Mouse (Mus musculus) midbrain, embryonic 12.5 days (tissue): ENCODE measurements around the gene Frmd4b. TPM values are rescaled to one million over a fixed set of nuclear protein-coding genes. Genes with fewer than 3 reads are reported as not detected.
A peak's percentile ranks its signal among the peaks of the same experiment; 100 is the strongest.
"Not testable (repeated sequence)": the region's sequence is repeated elsewhere in the genome, so short reads cannot be mapped to it uniquely, and the experiment has no call there.

Source experiments
- ATAC-seq: fragments of 200-750 bp; cut with Nextera tagmentation; 2 replicates; pipeline ENCODE4 v1.8.0; 2017; ENCODE audit warnings: low read depth, moderate TSS enrichment, moderate library complexity; ENCODE audit not compliant: low FRiP score
- H3K27ac ChIP-seq: fragments of 300-500 bp; sonication (generic); replicated peaks from 2 replicates; pipeline ENCODE4 v1.5.1; 2016; ENCODE audit warnings: mild to moderate bottlenecking
- H3K27me3 ChIP-seq: fragments of 300-500 bp; sonication (generic); 2 replicates; pipeline ENCODE4 v1.6.1; 2016; ENCODE audit warnings: mild to moderate bottlenecking
- H3K36me3 ChIP-seq: fragments of 300-500 bp; sonication (generic); 2 replicates; pipeline ENCODE4 v1.6.1; 2016
- H3K4me1 ChIP-seq: fragments of 300-500 bp; sonication (generic); 2 replicates; pipeline ENCODE4 v1.6.1; 2016
- H3K4me2 ChIP-seq: fragments of 300-500 bp; sonication (generic); replicated peaks from 2 replicates; pipeline ENCODE4 v1.6.1; 2016; ENCODE audit warnings: mild to moderate bottlenecking, moderate library complexity
- H3K4me3 ChIP-seq: fragments of 300-500 bp; sonication (generic); 2 replicates; pipeline ENCODE4 v1.5.1; 2016; ENCODE audit warnings: mild to moderate bottlenecking
- H3K9ac ChIP-seq: fragments of 300-500 bp; sonication (generic); replicated peaks from 2 replicates; pipeline ENCODE4 v1.6.1; 2016; ENCODE audit warnings: mild to moderate bottlenecking, moderate library complexity
- H3K9me3 ChIP-seq: fragments of 300-500 bp; sonication (generic); 2 replicates; pipeline ENCODE4 v1.6.1; 2016; ENCODE audit warnings: mild to moderate bottlenecking
- WGBS: fragments of 180-500 bp; shearing (Covaris S2); methylation state at CpG from one replicate; pipeline ENCODE4 v1.1.7; 2016; 5-methylcytosine and 5-hydroxymethylcytosine counted together
- polyA plus RNA-seq: library from polyadenylated mRNA; unstranded; fragments of >200 nt; fragmentation: Nextera tagmentation; extraction: Ambion mirVana; gene quantifications from 2 replicates; pipeline ENCODE4 v1.2.1, GENCODE M21; 2016

The Frmd4b gene
- polyA plus RNA-seq, 1 experiment from 2014 or later = 33.8 TPM

DNA sequence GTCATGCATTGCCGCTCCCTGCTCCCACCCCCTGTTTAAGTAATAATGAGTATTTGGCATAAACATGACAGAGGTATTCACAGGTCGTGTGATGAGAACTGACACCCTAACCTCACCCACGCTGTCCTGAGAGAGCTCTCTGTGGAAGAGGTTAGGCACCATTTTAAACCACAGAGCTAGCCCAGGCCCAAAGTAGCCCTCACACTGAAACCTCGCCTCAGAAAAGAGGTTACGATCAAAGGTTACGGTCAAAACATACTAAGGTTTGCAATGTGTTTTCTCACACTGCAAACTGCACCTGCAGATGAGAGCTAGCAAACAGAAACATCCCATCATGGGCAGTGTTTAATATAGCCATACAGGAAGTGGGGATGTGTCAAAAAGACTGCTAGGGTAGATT, 230.0 kb downstream of the Frmd4b start:
- Histone ChIP-seq H3K9ac (no peak overlapping the region), H3K27ac (no peak overlapping the region), H3K4me2 (no peak overlapping the region), H3K27me3 (no peaks in the 10 kb centered on the region), H3K9me3 (no peaks in the 10 kb centered on the region), H3K36me3 (no peaks in the 10 kb centered on the region), H3K4me3 (no peak overlapping the region), H3K4me1 (no peaks in the 10 kb centered on the region)
- 87% methylated on average over 6 of the region's 6 CpGs for WGBS
- no peak for ATAC-seq

DNA sequence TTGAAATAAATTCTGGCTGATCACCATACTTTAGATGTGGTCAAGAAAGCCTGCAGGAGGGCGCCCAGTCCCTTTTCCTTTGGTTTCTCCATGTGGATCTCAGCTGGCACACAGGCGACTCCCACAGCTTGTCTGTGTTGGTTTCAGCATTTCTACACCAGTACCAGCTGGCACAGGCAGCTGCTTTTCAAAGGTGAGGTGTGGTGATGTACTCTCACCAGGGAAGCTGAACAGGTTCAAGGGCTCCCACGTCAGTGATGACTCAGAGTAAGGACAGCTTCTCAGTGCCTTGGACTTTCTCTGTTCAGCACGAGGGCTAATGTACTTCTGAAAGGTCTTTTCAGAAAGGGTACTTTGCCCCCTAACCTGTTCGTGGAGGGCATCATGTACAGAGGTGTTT, 232.4 kb downstream of the Frmd4b start:
- no peak overlapping the region for H3K9ac ChIP-seq
- ATAC-seq = no peak
- H3K4me3 ChIP-seq = no peak overlapping the region
- no peaks in the 10 kb centered on the region for H3K27me3 ChIP-seq
- H3K4me1 ChIP-seq = peaks cover 10% of the 10 kb centered on the region
- H3K9me3 ChIP-seq = no peaks in the 10 kb centered on the region
- H3K27ac ChIP-seq = no peak overlapping the region
- H3K4me2 ChIP-seq = no peak overlapping the region
- no peaks in the 10 kb centered on the region for H3K36me3 ChIP-seq
- 85% methylated on average over 5 of the region's 5 CpGs for WGBS

DNA sequence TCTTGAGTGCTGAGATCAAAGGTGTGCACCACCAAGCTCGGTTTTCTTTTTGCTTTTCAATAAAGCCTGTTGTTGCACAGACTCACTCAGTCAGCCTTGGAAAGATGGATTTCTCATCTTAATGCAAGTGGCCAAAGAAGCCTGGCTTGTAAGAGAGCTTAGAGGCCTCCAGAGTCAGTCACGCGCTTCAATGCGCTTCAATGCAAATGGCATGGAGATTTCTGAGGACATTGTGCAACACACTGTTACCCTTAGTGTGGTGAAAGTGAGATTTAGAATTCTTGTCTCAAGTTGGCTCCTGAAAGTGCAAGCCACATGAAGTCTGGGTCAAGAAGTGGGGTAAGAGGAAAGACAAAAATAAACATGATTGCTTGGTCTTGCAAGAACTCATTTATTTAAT, 236.1 kb downstream of the Frmd4b start:
- 66% methylated on average over 4 of the region's 4 CpGs for WGBS
- Histone ChIP-seq H3K27me3 (no peaks in the 10 kb centered on the region), H3K9ac (no peak overlapping the region), H3K36me3 (no peaks in the 10 kb centered on the region), H3K27ac (no peak overlapping the region), H3K4me3 (no peak overlapping the region), H3K4me1 (peaks cover 10% of the 10 kb centered on the region), H3K4me2 (no peak overlapping the region), H3K9me3 (no peaks in the 10 kb centered on the region)
- no peak for ATAC-seq

DNA sequence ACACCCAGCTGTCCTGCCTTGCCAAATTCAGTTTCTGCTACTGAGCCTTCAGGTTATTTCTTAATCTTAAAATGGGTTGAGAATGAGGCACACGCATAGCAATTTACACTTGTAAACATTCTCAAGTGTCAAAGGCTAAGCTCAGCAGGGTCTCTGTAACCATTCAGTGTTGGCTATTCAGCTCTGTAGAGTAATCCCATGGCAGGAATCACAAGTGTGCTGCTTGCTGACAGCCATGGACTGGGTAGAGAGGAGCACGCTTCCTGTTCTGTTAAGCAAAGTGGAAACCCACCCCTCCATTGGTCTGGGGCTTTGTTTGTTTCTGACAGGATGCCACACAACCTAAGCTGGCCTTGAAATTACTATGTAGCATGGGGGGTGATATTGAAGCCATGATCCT, 246.4 kb downstream of the Frmd4b start:
- 29% methylated on average over 2 of the region's 2 CpGs for WGBS
- H3K27ac ChIP-seq = no peak overlapping the region
- peaks cover 9% of the 10 kb centered on the region; the same call in 1 of the 2 replicates for H3K27me3 ChIP-seq
- H3K9ac ChIP-seq = no peak overlapping the region
- H3K36me3 ChIP-seq = no peaks in the 10 kb centered on the region
- no peak overlapping the region for H3K4me3 ChIP-seq
- peaks cover 8% of the 10 kb centered on the region for H3K4me1 ChIP-seq
- ATAC-seq = no peak
- no peak overlapping the region for H3K4me2 ChIP-seq
- no peaks in the 10 kb centered on the region for H3K9me3 ChIP-seq

DNA sequence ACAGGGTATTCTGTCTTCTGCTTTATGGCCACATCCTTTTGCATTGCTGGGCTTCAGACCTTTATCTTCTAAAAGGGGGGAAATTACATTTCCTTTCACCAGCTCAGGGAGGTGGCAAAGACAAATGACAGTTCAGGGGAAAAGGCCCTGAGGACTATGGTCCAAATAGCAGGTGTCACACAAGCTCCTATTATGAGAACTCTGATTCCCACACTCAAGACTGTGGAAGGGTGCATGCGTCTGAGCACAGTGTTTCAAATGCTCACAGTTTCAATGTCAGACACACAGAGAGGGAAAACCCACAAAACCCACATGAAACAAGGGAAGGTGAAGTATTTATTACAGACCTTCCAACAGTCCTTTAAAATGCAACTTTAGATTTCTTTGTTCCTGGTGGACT, 246.9 kb downstream of the Frmd4b start:
- Histone ChIP-seq H3K9me3 (no peaks in the 10 kb centered on the region), H3K4me2 (no peak overlapping the region), H3K36me3 (no peaks in the 10 kb centered on the region), H3K4me1 (peaks cover 8% of the 10 kb centered on the region), H3K27me3 (peaks cover 9% of the 10 kb centered on the region; the same call in 1 of the 2 replicates), H3K27ac (no peak overlapping the region), H3K4me3 (no peak overlapping the region), H3K9ac (no peak overlapping the region)
- no peak for ATAC-seq
- 59% methylated on average over 1 of the region's 1 CpGs for WGBS

DNA sequence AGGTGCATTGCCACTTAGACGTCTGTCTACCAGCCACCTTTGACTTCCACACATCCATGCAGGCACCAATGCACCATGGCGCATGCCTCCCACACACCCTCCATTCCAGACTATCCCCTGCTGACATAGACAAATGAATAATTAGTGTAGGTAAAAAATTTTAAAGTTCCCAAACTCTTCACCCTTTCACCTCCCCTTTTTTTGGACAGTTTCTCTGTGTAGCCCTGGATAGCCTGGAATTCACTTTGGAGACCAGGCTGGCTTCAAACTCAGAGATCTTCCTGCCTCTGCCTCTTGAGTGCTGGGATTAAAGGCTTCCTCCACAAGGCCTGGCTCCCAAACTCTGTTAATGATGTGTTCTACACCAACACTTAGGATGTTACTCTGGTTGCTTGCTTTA, 253.5 kb downstream of the Frmd4b start:
- H3K36me3 ChIP-seq = no peaks in the 10 kb centered on the region
- no peaks in the 10 kb centered on the region; the same call in 1 of the 2 replicates for H3K4me1 ChIP-seq
- H3K9ac ChIP-seq = no peak overlapping the region
- ATAC-seq = no peak
- H3K4me2 ChIP-seq = no peak overlapping the region
- H3K27me3 ChIP-seq = peaks cover 3% of the 10 kb centered on the region; the same call in 1 of the 2 replicates
- no peak overlapping the region for H3K27ac ChIP-seq
- 0 out of 2 replicates have a peak, but pooled peaks cover 4% of the 10 kb centered on the region for H3K9me3 ChIP-seq
- no peak overlapping the region for H3K4me3 ChIP-seq
- WGBS = 95% methylated on average over 2 of the region's 2 CpGs

DNA sequence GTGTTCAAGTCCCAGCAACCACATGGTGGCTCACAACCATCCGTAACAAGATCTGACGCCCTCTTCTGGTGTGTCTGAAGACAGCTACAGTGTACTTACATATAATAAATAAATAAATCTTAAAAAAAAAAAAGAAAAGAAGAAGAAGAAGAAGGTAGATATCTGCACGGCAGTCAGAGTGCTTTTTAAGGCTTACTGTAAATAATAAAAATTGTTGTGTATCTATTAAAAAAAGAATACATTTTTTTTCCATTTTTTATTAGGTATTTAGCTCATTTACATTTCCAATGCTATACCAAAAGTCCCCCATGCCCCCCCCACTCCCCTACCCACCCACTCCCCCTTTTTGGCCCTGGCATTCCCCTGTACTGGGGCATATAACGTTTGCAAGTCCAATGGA, 259.7 kb downstream of the Frmd4b start:
- not testable (repeated sequence) for ATAC-seq, H3K27ac ChIP-seq, H3K9me3 ChIP-seq, H3K36me3 ChIP-seq, H3K9ac ChIP-seq, H3K4me3 ChIP-seq, H3K4me2 ChIP-seq
- 88% methylated on average over 3 of the region's 4 CpGs for WGBS
- Histone ChIP-seq H3K4me1 (peaks cover 30% of the 10 kb centered on the region), H3K27me3 (peaks cover 14% of the 10 kb centered on the region)

DNA sequence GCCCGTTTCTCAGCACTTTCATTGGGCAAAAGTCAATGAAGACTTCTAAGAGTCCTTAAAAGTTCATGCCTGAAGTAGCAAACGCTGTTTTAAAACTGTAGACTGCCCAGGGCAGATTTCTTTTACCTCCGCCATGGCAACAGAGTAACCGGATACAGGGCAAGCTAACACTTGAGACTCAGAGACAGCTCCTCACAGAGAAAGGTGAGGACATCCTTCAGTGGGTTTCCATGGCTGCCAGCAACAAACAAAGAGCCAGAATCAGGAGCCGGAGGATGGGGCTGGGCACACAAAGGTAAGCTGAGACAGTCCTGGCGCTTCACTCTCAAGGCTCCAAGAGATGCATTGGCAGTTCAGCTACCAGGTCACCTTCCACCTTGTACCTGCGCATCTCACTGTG, 260.7 kb downstream of the Frmd4b start:
- Histone ChIP-seq H3K36me3 (no peaks in the 10 kb centered on the region), H3K4me2 (no peak overlapping the region), H3K4me3 (no peak overlapping the region), H3K27me3 (peaks cover 15% of the 10 kb centered on the region), H3K9me3 (0 out of 2 replicates have a peak, but pooled peaks cover 4% of the 10 kb centered on the region), H3K27ac (no peak overlapping the region), H3K9ac (no peak overlapping the region), H3K4me1 (peaks cover 40% of the 10 kb centered on the region)
- WGBS = 51% methylated on average over 7 of the region's 7 CpGs
- ATAC-seq = no peak

DNA sequence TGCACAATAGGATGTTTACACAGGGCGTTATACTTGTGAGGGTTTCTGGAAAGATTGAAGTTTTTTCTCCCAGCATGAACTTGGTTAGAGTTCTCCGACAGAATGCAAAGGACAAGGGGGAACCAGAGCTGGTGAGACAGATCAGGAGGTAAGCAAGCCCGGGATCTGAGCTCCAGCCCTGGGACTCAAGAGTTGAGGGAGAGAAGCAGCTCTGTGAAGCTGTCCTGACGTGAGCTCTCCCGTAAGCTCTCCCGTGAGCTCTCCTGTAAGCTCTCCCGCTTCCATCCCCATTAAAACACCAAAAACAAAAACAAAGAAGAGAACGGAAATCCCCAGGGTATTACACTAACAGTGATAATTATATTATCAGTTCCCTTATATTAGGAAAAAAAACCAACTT, 262.2 kb downstream of the Frmd4b start:
- ATAC-seq = no peak
- Histone ChIP-seq H3K4me3 (no peak overlapping the region), H3K36me3 (no peaks in the 10 kb centered on the region), H3K9me3 (no peaks in the 10 kb centered on the region), H3K4me2 (peak overlapping the region; percentile 13; the same call in 1 of the 2 replicates), H3K27ac (peak overlapping the region; percentile 10; the same call in 1 of the 2 replicates), H3K4me1 (peaks cover 47% of the 10 kb centered on the region), H3K27me3 (peaks cover 17% of the 10 kb centered on the region), H3K9ac (no peak overlapping the region)
- WGBS = 5% methylated on average over 8 of the region's 8 CpGs

DNA sequence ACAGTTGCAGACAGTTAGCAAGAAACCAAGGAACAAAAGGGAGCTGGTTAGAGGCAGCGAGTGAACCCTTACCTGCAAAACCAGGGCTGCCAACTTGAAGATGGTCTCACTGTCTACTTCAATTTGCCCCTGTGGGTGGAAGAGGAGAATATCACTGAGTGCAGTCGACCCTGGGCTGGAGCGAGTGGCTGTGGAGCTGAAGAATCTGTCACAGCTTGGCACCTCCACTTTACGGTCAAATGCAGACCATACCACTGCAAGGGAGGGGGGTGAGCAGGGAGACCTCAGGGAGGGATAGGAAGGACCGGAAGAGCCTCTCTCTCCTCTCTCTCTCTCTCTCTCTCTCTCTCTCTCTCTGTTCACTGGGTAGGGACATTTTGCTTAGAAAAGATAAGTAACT, 263.4 kb downstream of the Frmd4b start:
- Histone ChIP-seq H3K27me3 (peaks cover 14% of the 10 kb centered on the region; the same call in 1 of the 2 replicates), H3K9ac (no peak overlapping the region), H3K36me3 (no peaks in the 10 kb centered on the region), H3K27ac (no peak overlapping the region), H3K4me1 (peaks cover 55% of the 10 kb centered on the region), H3K4me3 (peak overlapping the region; percentile 32), H3K4me2 (peak overlapping the region; percentile 41), H3K9me3 (no peaks in the 10 kb centered on the region)
- peak; percentile 53; the same call in 1 of the 2 replicates for ATAC-seq
- 6% methylated on average over 5 of the region's 5 CpGs for WGBS

DNA sequence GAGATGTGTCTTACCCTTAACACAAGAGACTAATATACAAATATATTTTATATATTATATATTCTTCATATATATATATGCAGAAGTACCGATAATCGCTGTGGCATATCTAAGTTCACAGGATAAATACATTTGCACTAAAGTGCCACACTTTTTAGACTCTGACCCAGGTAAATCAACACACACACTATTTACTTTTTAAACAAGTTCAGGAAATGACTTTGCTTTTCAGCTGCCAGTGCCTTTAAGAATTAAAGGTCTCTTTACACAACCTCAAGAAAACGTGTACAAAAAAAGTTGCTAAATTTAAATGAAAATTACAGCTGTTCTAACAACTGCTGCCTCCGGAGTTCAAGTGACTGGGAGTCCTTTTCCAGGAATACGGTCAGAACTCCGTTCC, 264.0 kb downstream of the Frmd4b start:
- H3K27ac ChIP-seq = no peak overlapping the region
- H3K4me1 ChIP-seq = peaks cover 55% of the 10 kb centered on the region
- peak overlapping the region; percentile 41 for H3K4me2 ChIP-seq
- H3K27me3 ChIP-seq = peaks cover 14% of the 10 kb centered on the region; the same call in 1 of the 2 replicates
- H3K4me3 ChIP-seq = peak overlapping the region; percentile 32
- no peak for ATAC-seq
- H3K9ac ChIP-seq = no peak overlapping the region
- H3K36me3 ChIP-seq = no peaks in the 10 kb centered on the region
- WGBS = 37% methylated on average over 6 of the region's 6 CpGs
- no peaks in the 10 kb centered on the region for H3K9me3 ChIP-seq

DNA sequence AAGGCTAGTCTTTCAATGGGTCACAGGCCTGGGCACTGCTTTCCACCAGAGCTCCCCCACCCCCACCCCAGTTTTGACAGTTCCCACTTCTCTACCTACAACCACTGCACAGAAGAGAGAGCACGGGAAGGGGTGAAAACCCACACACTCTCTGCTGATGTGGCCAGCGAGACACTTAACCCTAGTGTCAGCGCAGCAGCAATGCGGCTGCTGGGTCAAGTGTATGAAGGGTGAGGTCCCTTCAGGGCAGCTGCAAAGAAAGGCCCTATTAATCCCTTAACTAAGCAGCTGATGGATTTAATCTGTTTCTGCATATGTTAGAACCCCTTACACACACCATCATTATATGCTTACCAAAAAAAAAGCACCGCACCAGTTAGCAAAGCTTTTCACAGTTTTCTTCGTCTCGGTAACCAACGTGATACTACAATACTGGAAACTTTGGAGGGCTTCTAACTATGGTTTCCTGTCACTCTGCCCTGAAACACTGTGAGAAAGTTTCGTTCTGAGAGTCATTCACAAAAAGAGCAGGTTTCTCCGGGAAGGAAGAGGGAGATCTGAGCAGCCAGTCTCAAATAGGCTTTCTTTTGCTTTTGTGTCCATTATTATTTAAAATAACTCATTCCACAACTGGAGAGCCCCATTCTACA, 264.7 kb downstream of the Frmd4b start:
- Histone ChIP-seq H3K4me3 (peak overlapping the region; percentile 9; the same call in 1 of the 2 replicates), H3K4me2 (peak overlapping the region; percentile 41), H3K4me1 (peaks cover 55% of the 10 kb centered on the region), H3K9me3 (no peaks in the 10 kb centered on the region), H3K27ac (peak overlapping the region; percentile 72), H3K36me3 (no peaks in the 10 kb centered on the region), H3K27me3 (peaks cover 14% of the 10 kb centered on the region; the same call in 1 of the 2 replicates), H3K9ac (no peak overlapping the region)
- ATAC-seq = peak; percentile 63
- WGBS = 9% methylated on average over 10 of the region's 10 CpGs
